Mouse (Mus musculus): ENCODE measurements around the gene Btn2a2. TPM values are rescaled to one million over a fixed set of nuclear protein-coding genes. Genes with fewer than 3 reads are reported as not detected.

The Btn2a2 gene
- polyA plus RNA-seq, 1 experiment from 2014 or later = 0.34 TPM

GRCm38 (mm10) chr13:23502031-23502567 lies 13.4 kb upstream of the Btn2a2 start:
- ATAC-seq (ENCODE audit: low FRiP score) (no peak), DNase-seq (ENCODE audit: low spot score, missing footprints) (no peak)
- no peaks in the 10 kb centered on the region for H3K27me3 ChIP-seq (ENCODE audit: control insufficient read depth, insufficient read depth, low read length)
- no peaks in the 10 kb centered on the region for H3K9me3 ChIP-seq (ENCODE audit: control insufficient read depth, low read length)
- H3K36me3 ChIP-seq (ENCODE audit: control insufficient read depth, insufficient read depth, low read length) = no peaks in the 10 kb centered on the region
- H3K4me3 ChIP-seq (ENCODE audit: low read depth, low read length) = no peak overlapping the region
- H3K27ac ChIP-seq (ENCODE audit: low read depth, low read length) = no peak overlapping the region
- H3K9ac ChIP-seq (ENCODE audit: low read length) = no peak overlapping the region
- peaks cover 13% of the 10 kb centered on the region; the same call in 1 of the 2 replicates for H3K4me1 ChIP-seq (ENCODE audit: control insufficient read depth, insufficient read depth, low read length)
- WGBS = 36% methylated on average over 9 of the region's 9 CpGs
- H3K4me2 ChIP-seq = peak overlapping the region; percentile 31

DNA sequence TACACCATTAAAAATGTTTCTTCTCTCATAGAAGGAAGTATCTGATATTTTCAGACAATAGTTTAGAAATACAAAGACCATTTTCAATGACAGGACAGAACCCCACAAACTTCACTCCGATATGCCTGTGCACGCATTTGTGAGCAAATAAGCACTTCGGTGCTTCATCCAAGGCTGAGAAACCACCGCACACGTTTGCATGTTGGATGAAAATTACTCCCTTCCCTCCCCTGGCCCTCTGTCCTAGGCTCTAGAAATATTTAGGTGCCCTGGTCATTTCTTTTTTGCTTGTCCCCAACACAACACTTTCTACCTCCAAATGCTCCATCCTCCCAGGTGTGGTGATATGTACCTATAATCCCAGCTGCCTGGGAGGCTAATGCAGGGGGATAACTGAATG lies 12.9 kb upstream of the Btn2a2 start:
- H3K27ac ChIP-seq (ENCODE audit: low read depth, low read length) = no peak overlapping the region
- no peaks in the 10 kb centered on the region for H3K36me3 ChIP-seq (ENCODE audit: control insufficient read depth, insufficient read depth, low read length)
- no peaks in the 10 kb centered on the region for H3K27me3 ChIP-seq (ENCODE audit: control insufficient read depth, insufficient read depth, low read length)
- peaks cover 13% of the 10 kb centered on the region; the same call in 1 of the 2 replicates for H3K4me1 ChIP-seq (ENCODE audit: control insufficient read depth, insufficient read depth, low read length)
- ATAC-seq (ENCODE audit: low FRiP score) (no peak), DNase-seq (ENCODE audit: low spot score, missing footprints) (no peak)
- no peak overlapping the region for H3K4me3 ChIP-seq (ENCODE audit: low read depth, low read length)
- WGBS = 15% methylated on average over 5 of the region's 5 CpGs
- peak overlapping the region; percentile 31 for H3K4me2 ChIP-seq
- no peaks in the 10 kb centered on the region for H3K9me3 ChIP-seq (ENCODE audit: control insufficient read depth, low read length)
- no peak overlapping the region for H3K9ac ChIP-seq (ENCODE audit: low read length)

- Histone ChIP-seq H3K4me2 (peak overlapping the region; percentile 31; the same call in 1 of the 2 replicates), H3K4me1 (ENCODE audit: control insufficient read depth, insufficient read depth, low read length) (peaks cover 9% of the 10 kb centered on the region; the same call in 1 of the 2 replicates), H3K27me3 (ENCODE audit: control insufficient read depth, insufficient read depth, low read length) (no peaks in the 10 kb centered on the region), H3K9ac (ENCODE audit: low read length) (no peak overlapping the region), H3K27ac (ENCODE audit: low read depth, low read length) (no peak overlapping the region), H3K36me3 (ENCODE audit: control insufficient read depth, insufficient read depth, low read length) (no peaks in the 10 kb centered on the region), H3K9me3 (ENCODE audit: control insufficient read depth, low read length) (no peaks in the 10 kb centered on the region), H3K4me3 (ENCODE audit: low read depth, low read length) (no peak overlapping the region)
- DNase-seq (ENCODE audit: low spot score, missing footprints) = peak; percentile 99
- peak; percentile 81 for ATAC-seq (ENCODE audit: low FRiP score)
- WGBS = under 1% methylated on average over 17 of the region's 17 CpGs
Observed at GRCm38 (mm10) chr13:23500424-23501200, 12.0 kb upstream of the Btn2a2 start.

DNA sequence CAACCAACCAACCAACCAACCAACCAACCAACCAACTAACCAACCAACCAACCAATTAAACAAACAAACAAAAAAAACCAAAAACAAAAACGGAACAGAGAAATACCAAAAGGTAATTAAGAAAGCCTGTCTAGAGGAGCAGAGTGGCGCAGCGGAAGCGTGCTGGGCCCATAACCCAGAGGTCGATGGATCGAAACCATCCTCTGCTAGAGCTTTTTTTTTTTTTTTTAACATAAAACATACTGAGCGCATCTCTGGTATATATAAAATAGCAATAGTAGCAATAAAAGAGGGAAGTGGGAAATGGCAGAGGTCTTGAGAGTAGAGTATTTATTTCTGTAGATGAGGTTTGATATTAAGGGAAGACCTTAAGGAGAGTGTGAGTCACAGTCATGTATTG lies 11.3 kb upstream of the Btn2a2 start:
- DNase-seq (ENCODE audit: low spot score, missing footprints) (no peak), ATAC-seq (ENCODE audit: low FRiP score) (no peak)
- H3K4me2 ChIP-seq = no peak overlapping the region
- WGBS = 3% methylated on average over 7 of the region's 7 CpGs
- no peaks in the 10 kb centered on the region for H3K27me3 ChIP-seq (ENCODE audit: control insufficient read depth, insufficient read depth, low read length)
- H3K9ac ChIP-seq (ENCODE audit: low read length) = no peak overlapping the region
- no peak overlapping the region for H3K27ac ChIP-seq (ENCODE audit: low read depth, low read length)
- H3K4me1 ChIP-seq (ENCODE audit: control insufficient read depth, insufficient read depth, low read length) = peaks cover 3% of the 10 kb centered on the region; the same call in 1 of the 2 replicates
- H3K36me3 ChIP-seq (ENCODE audit: control insufficient read depth, insufficient read depth, low read length) = no peaks in the 10 kb centered on the region
- H3K4me3 ChIP-seq (ENCODE audit: low read depth, low read length) = no peak overlapping the region
- H3K9me3 ChIP-seq (ENCODE audit: control insufficient read depth, low read length) = no peaks in the 10 kb centered on the region

- peaks cover 2% of the 10 kb centered on the region; the same call in 1 of the 2 replicates for H3K4me1 ChIP-seq (ENCODE audit: control insufficient read depth, insufficient read depth, low read length)
- H3K36me3 ChIP-seq (ENCODE audit: control insufficient read depth, insufficient read depth, low read length) = no peaks in the 10 kb centered on the region
- H3K4me2 ChIP-seq = peak overlapping the region; percentile 21
- DNase-seq (ENCODE audit: low spot score, missing footprints) (peak; percentile 91), ATAC-seq (ENCODE audit: low FRiP score) (no peak)
- WGBS = 10% methylated on average over 10 of the region's 10 CpGs
- no peak overlapping the region for H3K9ac ChIP-seq (ENCODE audit: low read length)
- H3K27me3 ChIP-seq (ENCODE audit: control insufficient read depth, insufficient read depth, low read length) = no peaks in the 10 kb centered on the region
- 0 out of 2 replicates have a peak overlapping the region, but pooled peaks have one; percentile 5 for H3K4me3 ChIP-seq (ENCODE audit: low read depth, low read length)
- no peaks in the 10 kb centered on the region for H3K9me3 ChIP-seq (ENCODE audit: control insufficient read depth, low read length)
- H3K27ac ChIP-seq (ENCODE audit: low read depth, low read length) = no peak overlapping the region
Observed at GRCm38 (mm10) chr13:23498653-23499052, 10.0 kb upstream of the Btn2a2 start.

- no peaks in the 10 kb centered on the region for H3K27me3 ChIP-seq (ENCODE audit: control insufficient read depth, insufficient read depth, low read length)
- ATAC-seq (ENCODE audit: low FRiP score) (0 out of 2 replicates have a peak, but pooled peaks have one; percentile 28), DNase-seq (ENCODE audit: low spot score, missing footprints) (peak; percentile 97)
- no peaks in the 10 kb centered on the region; the same call in 1 of the 2 replicates for H3K4me1 ChIP-seq (ENCODE audit: control insufficient read depth, insufficient read depth, low read length)
- no peak overlapping the region for H3K27ac ChIP-seq (ENCODE audit: low read depth, low read length)
- WGBS = 1% methylated on average over 19 of the region's 19 CpGs
- peak overlapping the region; percentile 7; the same call in 1 of the 2 replicates for H3K4me3 ChIP-seq (ENCODE audit: low read depth, low read length)
- H3K9ac ChIP-seq (ENCODE audit: low read length) = no peak overlapping the region
- peak overlapping the region; percentile 21 for H3K4me2 ChIP-seq
- H3K36me3 ChIP-seq (ENCODE audit: control insufficient read depth, insufficient read depth, low read length) = no peaks in the 10 kb centered on the region
- no peaks in the 10 kb centered on the region for H3K9me3 ChIP-seq (ENCODE audit: control insufficient read depth, low read length)
Observed at GRCm38 (mm10) chr13:23497656-23498321, 9.1 kb upstream of the Btn2a2 start.

- no peaks in the 10 kb centered on the region for H3K9me3 ChIP-seq (ENCODE audit: control insufficient read depth, low read length)
- H3K27me3 ChIP-seq (ENCODE audit: control insufficient read depth, insufficient read depth, low read length) = no peaks in the 10 kb centered on the region
- no peaks in the 10 kb centered on the region for H3K36me3 ChIP-seq (ENCODE audit: control insufficient read depth, insufficient read depth, low read length)
- H3K27ac ChIP-seq (ENCODE audit: low read depth, low read length) = no peak overlapping the region
- no peak overlapping the region for H3K4me2 ChIP-seq
- H3K9ac ChIP-seq (ENCODE audit: low read length) = no peak overlapping the region
- WGBS = 84% methylated on average over 6 of the region's 6 CpGs
- H3K4me3 ChIP-seq (ENCODE audit: low read depth, low read length) = no peak overlapping the region
- H3K4me1 ChIP-seq (ENCODE audit: control insufficient read depth, insufficient read depth, low read length) = peaks cover 7% of the 10 kb centered on the region
- DNase-seq (ENCODE audit: low spot score, missing footprints) = no peak
- ATAC-seq (ENCODE audit: low FRiP score) = no peak
Observed at GRCm38 (mm10) chr13:23495526-23495925, 6.9 kb upstream of the Btn2a2 start.

- ATAC-seq (ENCODE audit: low FRiP score) (peak; percentile 53), DNase-seq (ENCODE audit: low spot score, missing footprints) (peak; percentile 86)
- no peaks in the 10 kb centered on the region for H3K36me3 ChIP-seq (ENCODE audit: control insufficient read depth, insufficient read depth, low read length)
- H3K4me2 ChIP-seq = peak overlapping the region; percentile 43
- H3K4me1 ChIP-seq (ENCODE audit: control insufficient read depth, insufficient read depth, low read length) = peaks cover 10% of the 10 kb centered on the region
- no peak overlapping the region for H3K27ac ChIP-seq (ENCODE audit: low read depth, low read length)
- no peaks in the 10 kb centered on the region for H3K27me3 ChIP-seq (ENCODE audit: control insufficient read depth, insufficient read depth, low read length)
- H3K9me3 ChIP-seq (ENCODE audit: control insufficient read depth, low read length) = no peaks in the 10 kb centered on the region
- H3K4me3 ChIP-seq (ENCODE audit: low read depth, low read length) = peak overlapping the region; percentile 15; the same call in 1 of the 2 replicates
- 4% methylated on average over 14 of the region's 14 CpGs for WGBS
- no peak overlapping the region for H3K9ac ChIP-seq (ENCODE audit: low read length)
Observed at GRCm38 (mm10) chr13:23491990-23492389, 3.3 kb upstream of the Btn2a2 start.

DNA sequence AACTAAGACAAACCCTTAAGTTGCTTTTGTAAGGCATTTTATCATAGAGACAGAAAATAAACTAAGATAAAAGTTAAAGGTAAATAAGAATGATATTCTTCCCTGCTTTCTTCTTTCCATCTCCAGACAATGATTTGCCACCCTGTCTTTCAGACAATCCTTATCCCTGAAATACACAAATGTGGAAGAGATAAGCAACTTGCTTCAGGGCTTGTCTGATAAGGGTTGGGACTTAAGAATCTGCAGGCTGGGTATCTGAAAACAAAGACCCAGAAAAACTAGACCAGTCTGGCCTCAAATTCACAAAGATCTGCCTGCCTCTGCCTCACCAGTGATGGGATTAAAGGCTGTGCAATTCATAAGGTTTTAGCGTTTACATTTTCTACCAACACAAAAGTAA lies 2.6 kb upstream of the Btn2a2 start:
- H3K9me3 ChIP-seq (ENCODE audit: control insufficient read depth, low read length) = no peaks in the 10 kb centered on the region
- H3K4me1 ChIP-seq (ENCODE audit: control insufficient read depth, insufficient read depth, low read length) = peaks cover 10% of the 10 kb centered on the region
- WGBS = 21% methylated on average over 1 of the region's 1 CpGs
- no peak for ATAC-seq (ENCODE audit: low FRiP score)
- H3K4me2 ChIP-seq = no peak overlapping the region
- no peak overlapping the region for H3K27ac ChIP-seq (ENCODE audit: low read depth, low read length)
- no peak for DNase-seq (ENCODE audit: low spot score, missing footprints)
- H3K9ac ChIP-seq (ENCODE audit: low read length) = no peak overlapping the region
- H3K27me3 ChIP-seq (ENCODE audit: control insufficient read depth, insufficient read depth, low read length) = no peaks in the 10 kb centered on the region
- no peak overlapping the region for H3K4me3 ChIP-seq (ENCODE audit: low read depth, low read length)
- H3K36me3 ChIP-seq (ENCODE audit: control insufficient read depth, insufficient read depth, low read length) = no peaks in the 10 kb centered on the region

Measured in midbrain, embryonic 11.5 days (tissue).